Mouse (Mus musculus) G1E (cell line): ENCODE measurements around the gene Dennd1a. TPM values are rescaled to one million over a fixed set of nuclear protein-coding genes. Genes with fewer than 3 reads are reported as not detected.

Source experiments
- ATAC-seq: 2 replicates; pipeline ENCODE4 v1.8.0; 2016; ENCODE audit warnings: mild to moderate bottlenecking; ENCODE audit not compliant: insufficient number of reproducible peaks, poor library complexity, low FRiP score, severe bottlenecking; ENCODE audit errors: extremely low read depth
- DNase-seq: peaks from one replicate; pipeline ENCODE4 v3.0.0; 2012; ENCODE audit warnings: low spot score
- H3K27me3 ChIP-seq: 2 replicates; pipeline ENCODE4 v1.6.1; 2012; ENCODE audit warnings: mild to moderate bottlenecking, low read length, inconsistent platforms; ENCODE audit not compliant: insufficient read depth
- H3K36me3 ChIP-seq: replicated peaks from 2 replicates; pipeline ENCODE3; 2012; ENCODE audit warnings: mild to moderate bottlenecking, inconsistent platforms
- H3K4me1 ChIP-seq: 2 replicates; pipeline ENCODE4 v1.6.1; 2012; ENCODE audit warnings: low read depth, low read length, inconsistent platforms, mixed read lengths; ENCODE audit not compliant: insufficient read depth
- H3K4me3 ChIP-seq: 2 replicates; pipeline ENCODE4 v1.5.1; 2012; ENCODE audit warnings: low read depth, mild to moderate bottlenecking, inconsistent platforms, low read length, moderate library complexity, mixed read lengths
- H3K9me3 ChIP-seq: replicated peaks from 2 replicates; pipeline ENCODE4 v1.6.1; 2012; ENCODE audit warnings: inconsistent platforms
- CTCF ChIP-seq: IDR thresholded peaks from 2 replicates; pipeline ENCODE4 v1.5.1; 2012; ENCODE audit warnings: low read depth, low read length, inconsistent platforms, mixed read lengths
- GATA1 ChIP-seq: IDR thresholded peaks from 2 replicates; pipeline ENCODE4 v1.6.1; 2012; ENCODE audit warnings: borderline replicate concordance, low read length, inconsistent platforms, mixed read lengths
- GATA2 ChIP-seq: IDR thresholded peaks from 2 replicates; pipeline ENCODE4 v1.6.1; 2012; ENCODE audit warnings: low read depth, low read length, inconsistent platforms, borderline replicate concordance
- POLR2AphosphoS5 ChIP-seq: IDR thresholded peaks from 2 replicates; pipeline ENCODE4 v1.6.1; 2012; ENCODE audit warnings: low read depth, low read length, inconsistent platforms; ENCODE audit not compliant: insufficient replicate concordance
- TAL1 ChIP-seq: conservative IDR thresholded peaks from 2 replicates; pipeline ENCODE4 v1.6.1; 2012; ENCODE audit warnings: low read depth, low read length, inconsistent platforms, mixed read lengths
- polyA plus RNA-seq: library from polyadenylated mRNA; stranded (reverse); fragments of >175 nt; gene quantifications from 2 replicates; pipeline ENCODE4 v1.2.3, GENCODE M21; 2012
- total RNA-seq, 2 experiments: library from RNA; stranded (forward) in 1 of 2; stranded (reverse) in 1 of 2; fragments of 200-1000 nt in 1 of 2; fragments of >200 nt in 1 of 2; fragmentation: Nextera tagmentation in 1 of 2; gene quantifications; 2 replicates each; pipeline ENCODE4 v1.2.3; 2014 to 2017

The Dennd1a gene
- total and polyA plus RNA-seq, 3 experiments = 25.5 to 78.7 (median 71.0) TPM

DNA sequence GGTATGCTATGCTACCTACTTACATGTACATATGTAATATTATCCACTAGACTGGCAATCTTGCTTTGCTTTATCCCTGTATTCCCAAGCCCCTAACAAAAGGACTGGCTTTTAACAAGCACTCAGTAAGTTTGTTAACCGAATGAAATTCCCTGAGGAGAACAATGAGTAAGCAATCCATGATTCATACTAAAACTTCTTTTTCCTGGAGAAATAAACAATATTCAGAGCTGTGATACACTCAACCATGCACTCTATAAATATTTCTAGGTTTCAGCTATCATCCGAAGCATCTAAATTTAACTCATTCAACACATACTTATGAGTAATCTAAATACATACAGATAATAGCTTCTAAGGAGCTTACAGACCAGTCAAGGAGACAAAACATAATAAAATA lies 23.5 kb downstream of the Dennd1a start:
- TF ChIP-seq GATA1 (no peak), TAL1 (no peak), CTCF (no peak), GATA2 (no peak), POLR2AphosphoS5 (no peak)
- Histone ChIP-seq H3K9me3 (no peaks in the 10 kb centered on the region), H3K4me3 (no peak overlapping the region), H3K4me1 (peaks cover 11% of the 10 kb centered on the region; the same call in 1 of the 2 replicates), H3K27me3 (no peaks in the 10 kb centered on the region), H3K36me3 (peaks cover 16% of the 10 kb centered on the region)
- ATAC-seq (no peak), DNase-seq (no peak)

DNA sequence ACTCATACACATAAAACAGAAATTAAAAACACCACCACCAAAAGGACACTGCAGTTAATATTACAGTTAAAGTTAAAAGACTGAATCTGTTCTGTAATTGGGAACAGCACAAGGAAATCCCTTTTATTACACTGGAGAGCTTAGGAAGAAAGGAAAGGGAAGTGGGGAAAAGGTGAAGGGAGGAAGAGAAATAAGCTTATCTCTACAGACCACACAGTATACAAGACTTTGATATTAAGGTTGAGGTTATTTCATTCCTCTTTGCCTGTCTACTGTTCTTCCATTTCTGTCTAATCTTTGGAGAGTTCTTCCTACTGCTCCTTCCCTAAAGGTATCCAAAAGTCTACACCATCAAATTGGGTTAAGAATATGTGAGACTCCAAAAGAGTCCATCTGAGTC lies 28.1 kb downstream of the Dennd1a start:
- Histone ChIP-seq H3K9me3 (no peaks in the 10 kb centered on the region), H3K27me3 (no peaks in the 10 kb centered on the region), H3K36me3 (peaks cover 3% of the 10 kb centered on the region), H3K4me3 (no peak overlapping the region), H3K4me1 (peaks cover 16% of the 10 kb centered on the region)
- TF ChIP-seq CTCF = no peak
- TF ChIP-seq POLR2AphosphoS5 = no peak
- DNase-seq (no peak), ATAC-seq (no peak)

DNA sequence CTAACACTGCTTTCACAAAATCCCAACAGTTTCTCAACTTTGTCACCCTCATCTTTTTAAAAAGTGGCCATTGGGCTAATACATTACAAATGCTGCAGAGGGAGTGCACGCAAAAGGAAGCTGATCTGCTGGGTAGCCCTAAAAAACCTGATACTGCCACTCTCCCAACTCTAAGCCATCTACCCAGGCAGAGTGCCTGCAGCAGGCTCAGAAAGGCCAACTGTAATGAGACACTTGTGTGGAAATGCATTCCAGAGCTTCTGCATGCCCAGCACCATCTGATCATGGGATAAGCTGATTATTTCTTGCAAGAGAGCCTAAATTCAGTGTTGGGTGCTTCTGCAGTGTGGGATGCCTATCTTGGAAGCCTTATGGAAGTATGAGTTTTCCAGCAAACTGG lies 49.6 kb downstream of the Dennd1a start:
- no peaks in the 10 kb centered on the region for H3K9me3 ChIP-seq
- peaks cover 26% of the 10 kb centered on the region for H3K36me3 ChIP-seq
- no peak for TF ChIP-seq CTCF
- no peak for TF ChIP-seq GATA2
- no peak for TF ChIP-seq POLR2AphosphoS5
- no peak for TF ChIP-seq TAL1
- TF ChIP-seq GATA1 = no peak
- DNase-seq (no peak), ATAC-seq (no peak)
- H3K4me1 ChIP-seq = peaks cover 43% of the 10 kb centered on the region
- H3K27me3 ChIP-seq = no peaks in the 10 kb centered on the region
- no peak overlapping the region for H3K4me3 ChIP-seq

DNA sequence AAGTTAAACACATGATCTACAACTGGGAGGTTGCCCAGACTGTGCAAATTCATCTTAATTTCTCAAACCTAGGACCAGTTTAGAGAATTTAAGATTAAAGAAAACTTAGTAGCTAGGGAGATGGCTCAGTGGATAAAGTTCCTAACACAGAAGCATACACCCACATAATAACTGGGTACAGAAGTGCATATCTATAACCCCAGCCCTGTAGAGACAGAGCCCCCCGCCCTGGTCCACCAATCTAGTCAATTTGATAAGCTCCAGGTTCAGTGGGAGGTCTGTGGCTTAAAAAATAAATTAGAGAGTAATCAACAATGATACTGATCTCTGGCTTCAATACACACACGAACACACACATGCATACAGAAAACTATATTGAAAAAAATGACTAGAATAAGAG lies 51.6 kb downstream of the Dennd1a start:
- H3K4me1 ChIP-seq = peaks cover 46% of the 10 kb centered on the region
- H3K4me3 ChIP-seq = no peak overlapping the region
- no peak for TF ChIP-seq POLR2AphosphoS5
- TF ChIP-seq TAL1 = peak; percentile 22; the same call in 1 of the 2 replicates
- no peak for TF ChIP-seq GATA1
- H3K36me3 ChIP-seq = peaks cover 14% of the 10 kb centered on the region
- ATAC-seq = peak; percentile 22
- no peaks in the 10 kb centered on the region for H3K9me3 ChIP-seq
- H3K27me3 ChIP-seq = no peaks in the 10 kb centered on the region
- DNase-seq = no peak

DNA sequence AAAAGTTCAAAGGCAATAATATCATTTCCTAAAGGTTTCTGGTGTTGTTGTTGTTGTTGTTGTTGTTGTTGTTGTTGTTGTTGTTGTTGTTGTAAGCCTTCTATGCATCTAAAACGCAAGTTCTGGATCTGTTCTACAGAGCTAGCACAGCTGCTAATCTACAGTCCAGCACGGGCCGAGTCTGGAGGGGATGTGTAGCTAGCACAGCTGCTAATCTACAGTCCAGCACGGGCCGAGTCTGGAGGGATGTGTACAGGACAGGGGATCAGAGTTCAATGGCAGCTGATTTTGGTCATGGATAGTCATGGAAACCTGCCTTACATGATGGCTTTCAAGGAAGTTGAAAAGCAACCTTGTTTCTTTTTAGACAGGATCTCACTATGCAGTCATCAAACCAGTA lies 57.3 kb downstream of the Dennd1a start:
- TF ChIP-seq GATA1 (no peak), CTCF (no peak), TAL1 (no peak), POLR2AphosphoS5 (no peak), GATA2 (no peak)
- Histone ChIP-seq H3K4me3 (no peak overlapping the region), H3K36me3 (peaks cover 24% of the 10 kb centered on the region), H3K4me1 (peaks cover 20% of the 10 kb centered on the region), H3K9me3 (no peaks in the 10 kb centered on the region), H3K27me3 (no peaks in the 10 kb centered on the region)
- DNase-seq (no peak), ATAC-seq (no peak)

GRCm38 (mm10) chr2:38223759-38224158 lies 63.4 kb downstream of the Dennd1a start:
- ATAC-seq = no peak

DNA sequence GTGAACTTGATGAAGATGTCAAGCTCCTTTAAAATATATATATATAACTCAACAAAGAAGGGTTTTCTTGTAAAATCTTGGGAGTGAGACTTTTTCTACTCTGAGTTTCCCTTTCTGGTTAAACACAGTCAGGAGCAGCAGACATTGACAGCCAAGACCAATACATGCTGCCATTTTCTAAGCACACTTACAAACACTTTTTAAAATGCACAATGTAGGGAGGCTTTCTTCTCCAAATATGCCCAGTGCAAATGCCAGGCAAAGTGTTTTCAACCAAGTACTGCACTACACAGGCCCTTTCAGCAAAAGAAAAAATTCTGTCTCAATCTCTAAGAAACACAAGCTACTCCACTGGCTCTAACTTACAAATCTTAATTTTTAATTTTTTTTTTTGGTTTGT lies 65.7 kb downstream of the Dennd1a start:
- no peaks in the 10 kb centered on the region for H3K9me3 ChIP-seq
- no peak for TF ChIP-seq TAL1
- peaks cover 12% of the 10 kb centered on the region for H3K36me3 ChIP-seq
- H3K4me1 ChIP-seq = peaks cover 35% of the 10 kb centered on the region
- ATAC-seq (no peak), DNase-seq (no peak)
- no peak overlapping the region for H3K4me3 ChIP-seq
- no peaks in the 10 kb centered on the region for H3K27me3 ChIP-seq

More at GRCm38 (mm10) chr2:38223759-38224158, 63.4 kb downstream of the Dennd1a start:
- TF ChIP-seq TAL1 (no peak), POLR2AphosphoS5 (no peak), CTCF (no peak), GATA2 (no peak), GATA1 (no peak)
- no peak overlapping the region for H3K4me3 ChIP-seq
- H3K9me3 ChIP-seq = no peaks in the 10 kb centered on the region
- peaks cover 29% of the 10 kb centered on the region for H3K4me1 ChIP-seq
- DNase-seq = no peak
- peaks cover 18% of the 10 kb centered on the region for H3K36me3 ChIP-seq
- H3K27me3 ChIP-seq = no peaks in the 10 kb centered on the region
